Mouse (Mus musculus) ovary, postnatal 36 days (tissue): ENCODE measurements at regions not wholly inside any gene's neighbourhood (a gene's known extent, or its start where the extent isn't known, plus 50 kb on each side); places are given as distances from the start of the nearest gene placed in this dataset.

ENCODE experiments used
- DNase-seq: peaks from one replicate; pipeline ENCODE4 v3.0.0; 2022; ENCODE audit warnings: low spot score, mixed read lengths

GRCm38 (mm10) chr16:49573171-49573517 is 125.9 kb upstream of the Ift57 start:
- no peak for DNase-seq

GRCm38 (mm10) chr16:49578976-49579375 is 120.1 kb upstream of the Ift57 start:
- DNase-seq: no peak

GRCm38 (mm10) chr16:49580708-49581107 is 118.3 kb upstream of the Ift57 start:
- no peak for DNase-seq

GRCm38 (mm10) chr16:49606500-49606899 is 92.5 kb upstream of the Ift57 start:
- no peak for DNase-seq

GRCm38 (mm10) chr16:49614801-49615200 is 84.2 kb upstream of the Ift57 start:
- DNase-seq: no peak

GRCm38 (mm10) chr16:49615342-49616020 is 83.6 kb upstream of the Ift57 start:
- no peak for DNase-seq

- no peak for DNase-seq
These were observed 82.7 kb upstream of the Ift57 start for GRCm38 (mm10) chr16:49616263-49616872.

- no peak for DNase-seq
These were observed 65.5 kb upstream of the Ift57 start for GRCm38 (mm10) chr16:49633502-49633901.

- no peak for DNase-seq
These were observed 63.5 kb upstream of the Ift57 start for GRCm38 (mm10) chr16:49635506-49635905.

GRCm38 (mm10) chr16:49636467-49636866 is 62.6 kb upstream of the Ift57 start:
- no peak for DNase-seq

- DNase-seq: no peak
These were observed 56.3 kb upstream of the Ift57 start for GRCm38 (mm10) chr16:49642696-49643095.

- no peak for DNase-seq
These were observed 54.6 kb upstream of the Ift57 start for GRCm38 (mm10) chr16:49644416-49644815.

- DNase-seq: no peak
These were observed 52.6 kb upstream of the Ift57 start for GRCm38 (mm10) chr16:49646479-49646878.
